Mouse (Mus musculus) small intestine, adult 2 months (tissue): Measurements from ENCODE around the gene Ltf. TPM values are rescaled to one million over a fixed set of nuclear protein-coding genes. Genes with fewer than 3 reads are reported as not detected.

ENCODE experiments used
- H3K27ac ChIP-seq: fragments of 200-500 bp; 2 replicates; pipeline ENCODE4 v1.5.1; 2012; ENCODE audit warnings: low read depth, low read length, control low read depth, inconsistent platforms; ENCODE audit not compliant: insufficient read depth
- H3K27me3 ChIP-seq: fragments of 200-500 bp; 2 replicates; pipeline ENCODE4 v1.6.1; 2012; ENCODE audit warnings: mild to moderate bottlenecking, moderate library complexity, low read length, inconsistent platforms; ENCODE audit not compliant: control insufficient read depth, insufficient read depth
- H3K36me3 ChIP-seq: fragments of 200-500 bp; 2 replicates; pipeline ENCODE4 v1.6.1; 2012; ENCODE audit warnings: mild to moderate bottlenecking, low read length, control low read depth, inconsistent platforms; ENCODE audit not compliant: control insufficient read depth, insufficient read depth
- H3K4me1 ChIP-seq: fragments of 200-500 bp; 2 replicates; pipeline ENCODE4 v1.6.1; 2012; ENCODE audit warnings: low read length, inconsistent platforms, mixed read lengths; ENCODE audit not compliant: control insufficient read depth, insufficient read depth, insufficient read length
- H3K4me3 ChIP-seq: fragments of 200-500 bp; 2 replicates; pipeline ENCODE4 v1.5.1; 2012; ENCODE audit warnings: low read depth, mild to moderate bottlenecking, control low read depth, inconsistent platforms, low read length, moderate library complexity
- CTCF ChIP-seq: fragments of 200-500 bp; IDR thresholded peaks from 2 replicates; pipeline ENCODE4 v1.5.1; 2012; ENCODE audit warnings: low read depth, mild to moderate bottlenecking, control low read depth, inconsistent platforms, low read length, moderate library complexity, mixed read lengths; ENCODE audit not compliant: insufficient replicate concordance, insufficient read length; ENCODE audit errors: extremely low read depth
- POLR2A ChIP-seq: fragments of 200-500 bp; IDR thresholded peaks from 2 replicates; pipeline ENCODE4 v1.6.1; 2012; ENCODE audit warnings: low read depth, mild to moderate bottlenecking, control low read depth, inconsistent platforms, low read length, moderate library complexity
- WGBS: fragments of 180-500 bp; shearing (Covaris S2); methylation state at CpG from one replicate; pipeline ENCODE4 v1.1.7; 2018; 5-methylcytosine and 5-hydroxymethylcytosine counted together
- polyA plus RNA-seq: library from polyadenylated mRNA; depleted of rRNA; stranded (reverse); fragments of >200 nt; gene quantifications from 2 replicates; pipeline ENCODE4 v1.2.3, GENCODE M21; 2012

Ltf gene
- polyA plus RNA-seq, 1 experiment: 0.29 TPM

- Histone ChIP-seq H3K4me3 (no peak overlapping the region), H3K36me3 (no peaks in the 10 kb centered on the region), H3K27me3 (no peaks in the 10 kb centered on the region), H3K4me1 (peaks cover 2% of the 10 kb centered on the region; the same call in 1 of the 2 replicates), H3K27ac (no peak overlapping the region)
- WGBS: 52% methylated on average over 4 of the region's 4 CpGs
- no peak for TF ChIP-seq CTCF
- no peak for TF ChIP-seq POLR2A
Observed at GRCm38 (mm10) chr9:110989141-110989540, 29.9 kb upstream of the Ltf start.

GRCm38 (mm10) chr9:110989543-110989942 is 29.5 kb upstream of the Ltf start:
- no peak for TF ChIP-seq POLR2A
- no peak for TF ChIP-seq CTCF
- Histone ChIP-seq H3K36me3 (no peaks in the 10 kb centered on the region), H3K4me3 (no peak overlapping the region), H3K4me1 (peaks cover 2% of the 10 kb centered on the region; the same call in 1 of the 2 replicates), H3K27me3 (no peaks in the 10 kb centered on the region), H3K27ac (no peak overlapping the region)
- WGBS: 92% methylated on average over 2 of the region's 2 CpGs

GRCm38 (mm10) chr9:110990204-110990603 is 28.9 kb upstream of the Ltf start, which contains the start of gene Rtp3:
Gene Rtp3 (minus strand): TSS chr9:110990583.
- no peak within 1 kb of the TSS; the same call in 1 of the 2 replicates for H3K27ac ChIP-seq

GRCm38 (mm10) chr9:110993281-110993709 is 25.8 kb upstream of the Ltf start:
- Histone ChIP-seq H3K27me3 (no peaks in the 10 kb centered on the region), H3K27ac (no peak overlapping the region), H3K4me1 (peaks cover 5% of the 10 kb centered on the region), H3K4me3 (no peak overlapping the region), H3K36me3 (no peaks in the 10 kb centered on the region)
- 12% methylated on average over 3 of the region's 3 CpGs for WGBS
- no peak for TF ChIP-seq CTCF
- TF ChIP-seq POLR2A: no peak

More at GRCm38 (mm10) chr9:110990204-110990603, 28.9 kb upstream of the Ltf start, which contains the start of gene Rtp3:
- peak within 1 kb of the TSS; percentile 24; the same call in 1 of the 2 replicates for H3K4me3 ChIP-seq
- TF ChIP-seq POLR2A (no peak), CTCF (no peak)
- H3K36me3 ChIP-seq: no peaks in the 10 kb centered on the region
- H3K4me1 ChIP-seq: peaks cover 2% of the 10 kb centered on the region; the same call in 1 of the 2 replicates
- 36% methylated on average over 6 of the region's 6 CpGs for WGBS
- no peaks in the 10 kb centered on the region for H3K27me3 ChIP-seq

- Histone ChIP-seq H3K27me3 (no peaks in the 10 kb centered on the region), H3K27ac (peak overlapping the region; percentile 58), H3K4me3 (peak overlapping the region; percentile 55), H3K4me1 (peaks cover 17% of the 10 kb centered on the region), H3K36me3 (no peaks in the 10 kb centered on the region)
- WGBS: 5% methylated on average over 13 of the region's 13 CpGs
- TF ChIP-seq POLR2A (peak; percentile 53; the same call in 1 of the 2 replicates), CTCF (peak; percentile 31; the same call in 1 of the 2 replicates)
Observed at GRCm38 (mm10) chr9:110994716-110995172, 24.3 kb upstream of the Ltf start.

- no peak overlapping the region for H3K27ac ChIP-seq
- peak; percentile 100 for TF ChIP-seq CTCF
- TF ChIP-seq POLR2A: no peak
- 2% methylated on average over 5 of the region's 5 CpGs for WGBS
Observed at GRCm38 (mm10) chr9:110997245-110997644, 21.8 kb upstream of the Ltf start.

GRCm38 (mm10) chr9:110999056-110999455 is 20.0 kb upstream of the Ltf start:
- no peaks in the 10 kb centered on the region for H3K27me3 ChIP-seq
- WGBS: 75% methylated on average over 2 of the region's 2 CpGs
- TF ChIP-seq CTCF (no peak), POLR2A (0 out of 2 replicates have a peak, but pooled peaks have one; percentile 26)

More at GRCm38 (mm10) chr9:110997245-110997644, 21.8 kb upstream of the Ltf start:
- no peak overlapping the region for H3K4me3 ChIP-seq
- H3K36me3 ChIP-seq: no peaks in the 10 kb centered on the region
- H3K27me3 ChIP-seq: no peaks in the 10 kb centered on the region
- peaks cover 22% of the 10 kb centered on the region for H3K4me1 ChIP-seq

More at GRCm38 (mm10) chr9:110999056-110999455, 20.0 kb upstream of the Ltf start:
- Histone ChIP-seq H3K4me1 (peaks cover 27% of the 10 kb centered on the region), H3K4me3 (no peak overlapping the region), H3K36me3 (no peaks in the 10 kb centered on the region), H3K27ac (peak overlapping the region; percentile 83)
